Mouse (Mus musculus): ENCODE data around the gene Add1. TPM values are rescaled to one million over a fixed set of nuclear protein-coding genes. Genes with fewer than 3 reads are reported as not detected.

Gene Add1
- 188 and 260 TPM in 2 replicates for total RNA-seq (2014; fragmentation: Nextera tagmentation)
- 170 and 288 TPM in 2 replicates for total RNA-seq (2017)

GRCm38 (mm10) chr5:34573268-34574221 lies at the start of gene Add1:
Gene Add1 (plus strand): TSS chr5:34573664.
- peak; percentile 92 for ATAC-seq (replicated peaks; ENCODE audit: low FRiP score, low TSS enrichment, poor library complexity, severe bottlenecking)

DNA sequence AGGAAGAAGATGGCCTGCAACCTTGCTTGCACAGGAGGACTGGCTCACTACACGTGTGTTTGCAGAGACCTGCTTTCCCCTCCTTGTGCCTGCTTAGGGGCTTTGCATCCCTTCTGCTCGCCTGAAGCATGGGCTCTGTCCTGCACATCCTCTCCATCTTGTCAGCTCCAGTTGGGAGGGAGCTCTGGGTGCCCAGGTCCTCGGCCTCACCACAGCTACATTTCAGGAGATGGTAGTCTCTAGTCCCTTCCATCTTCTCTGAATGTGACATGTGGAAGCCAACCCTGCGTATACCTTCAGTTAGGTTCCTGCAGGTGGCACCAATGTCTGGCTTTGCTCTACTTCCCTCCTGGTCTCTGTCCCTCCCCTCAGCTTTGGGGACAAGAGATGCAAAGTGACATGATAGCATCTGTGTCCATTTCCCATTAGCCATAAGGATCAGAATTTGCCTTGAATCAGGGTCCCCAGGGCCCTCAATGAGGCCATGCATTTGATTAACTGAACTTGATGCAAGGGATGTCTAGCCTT lies 49.4 kb upstream of the Add1 start:
- ATAC-seq (replicated peaks; ENCODE audit: low FRiP score, low TSS enrichment, poor library complexity, severe bottlenecking): no peak

DNA sequence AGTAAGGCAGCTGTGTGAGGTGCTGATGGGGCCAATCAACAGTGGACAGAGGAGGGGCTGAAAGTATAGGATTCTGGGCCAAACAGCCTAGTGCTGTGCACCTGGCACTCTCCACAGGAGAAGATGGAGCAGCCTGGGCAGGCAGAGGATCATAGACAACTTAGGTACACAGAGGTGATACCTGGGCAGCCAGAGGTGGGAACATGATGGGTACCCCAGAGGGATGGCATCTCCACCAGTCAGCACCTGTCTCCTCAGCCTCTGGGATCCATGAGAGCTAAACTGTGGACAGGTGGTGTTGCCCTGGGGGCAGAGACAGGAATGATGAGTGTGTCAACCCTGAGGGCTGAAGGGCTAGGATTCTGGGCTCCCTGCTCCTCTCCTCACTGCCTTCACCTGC lies 49.0 kb upstream of the Add1 start:
- ATAC-seq (replicated peaks; ENCODE audit: low FRiP score, low TSS enrichment, poor library complexity, severe bottlenecking): no peak

DNA sequence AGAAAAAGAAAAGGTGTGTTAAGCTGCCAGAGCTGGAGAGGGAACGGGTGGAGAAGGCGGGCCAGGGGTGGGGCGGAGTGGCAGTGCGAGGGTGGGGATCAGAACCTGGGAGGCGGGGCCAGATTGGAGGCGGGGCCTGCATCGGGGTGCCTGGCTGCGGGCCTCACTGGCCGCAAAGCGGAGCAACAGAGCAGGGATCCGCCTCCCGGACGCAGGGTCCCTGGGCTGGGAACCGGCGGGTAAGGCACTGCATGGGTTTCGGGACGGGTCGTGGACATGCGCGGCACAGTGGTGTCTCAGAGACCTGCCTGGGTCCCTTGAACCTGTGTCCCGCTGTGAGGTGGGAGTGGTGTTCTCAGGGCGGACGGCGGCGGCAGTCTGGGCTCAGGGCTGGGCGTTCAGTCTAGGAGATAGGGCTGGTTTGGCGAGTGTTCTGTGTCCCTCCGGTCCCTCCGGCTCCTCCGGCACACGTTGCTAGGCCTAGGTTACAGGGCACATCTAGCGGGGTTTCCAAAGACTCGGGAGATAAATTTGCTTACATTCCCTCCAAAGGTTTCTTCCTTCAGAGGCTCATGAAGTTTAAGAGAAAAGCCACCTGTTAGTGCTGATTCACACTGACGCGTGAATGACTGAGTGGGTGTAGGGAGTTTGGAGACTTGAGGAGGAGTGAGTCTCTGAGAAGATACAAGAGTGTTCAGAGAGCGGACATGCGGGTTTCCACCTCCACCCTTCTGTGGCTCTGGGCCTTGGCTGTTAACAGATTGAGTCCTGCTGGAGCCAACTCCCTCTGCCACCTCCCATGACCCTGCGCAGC lies 47.6 kb upstream of the Add1 start, which contains the start of gene Sh3bp2:
Sh3bp2 (plus strand) TSS at position 176 of the 814 bp plus-strand sequence.
- ATAC-seq (replicated peaks; ENCODE audit: low FRiP score, low TSS enrichment, poor library complexity, severe bottlenecking): peak; percentile 89

- no peak for ATAC-seq (replicated peaks; ENCODE audit: low FRiP score, low TSS enrichment, poor library complexity, severe bottlenecking)
These were observed 47.0 kb upstream of the Add1 start for GRCm38 (mm10) chr5:34526477-34526775.

GRCm38 (mm10) chr5:34527352-34527751 lies 46.1 kb upstream of the Add1 start:
- no peak for ATAC-seq (replicated peaks; ENCODE audit: low FRiP score, low TSS enrichment, poor library complexity, severe bottlenecking)

DNA sequence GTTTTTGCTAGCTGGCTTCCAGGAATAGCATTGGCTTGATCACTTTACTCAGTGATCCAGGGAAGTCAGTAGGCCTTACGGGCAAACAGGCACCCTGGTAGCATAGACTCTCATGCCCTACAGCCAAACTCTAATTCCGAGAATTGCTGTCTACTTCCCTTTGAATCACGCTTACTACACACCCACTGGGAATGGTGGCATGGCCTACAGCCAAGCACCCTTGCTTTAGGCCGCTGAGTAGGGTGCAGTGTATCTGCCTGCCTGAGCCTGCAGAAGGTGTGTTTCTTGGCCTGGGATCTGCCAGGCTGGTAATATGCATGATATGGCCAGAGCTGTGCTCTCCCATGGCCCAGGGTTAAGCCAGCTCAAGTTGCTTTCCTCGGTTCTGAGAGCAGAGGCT lies 44.7 kb upstream of the Add1 start:
- ATAC-seq (replicated peaks; ENCODE audit: low FRiP score, low TSS enrichment, poor library complexity, severe bottlenecking): no peak

DNA sequence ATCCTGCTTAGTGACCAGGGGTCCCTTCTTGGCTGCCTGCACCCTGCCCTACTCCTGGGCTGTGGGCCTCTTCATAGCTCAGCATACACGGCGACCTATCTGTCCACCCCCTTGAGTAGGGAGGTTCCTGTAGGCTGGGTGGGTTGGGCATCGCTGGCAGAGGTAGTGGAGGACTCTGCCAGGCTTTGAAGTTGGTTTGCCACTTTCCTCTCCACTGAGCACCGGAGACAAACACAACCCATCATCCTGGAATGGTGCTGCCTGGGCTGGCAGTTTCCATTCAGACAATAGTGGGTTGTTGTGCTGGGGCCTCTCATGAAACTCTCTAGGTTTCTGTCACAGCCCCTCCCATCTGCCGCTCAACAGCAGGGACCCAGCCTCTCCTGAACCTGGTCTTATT lies 43.3 kb upstream of the Add1 start:
- ATAC-seq (replicated peaks; ENCODE audit: low FRiP score, low TSS enrichment, poor library complexity, severe bottlenecking): no peak

- no peak for ATAC-seq (replicated peaks; ENCODE audit: low FRiP score, low TSS enrichment, poor library complexity, severe bottlenecking)
These were observed 42.8 kb upstream of the Add1 start for GRCm38 (mm10) chr5:34530687-34531086.

GRCm38 (mm10) chr5:34533066-34533465 lies 40.4 kb upstream of the Add1 start:
- no peak for ATAC-seq (replicated peaks; ENCODE audit: low FRiP score, low TSS enrichment, poor library complexity, severe bottlenecking)

GRCm38 (mm10) chr5:34533820-34534219 lies 39.6 kb upstream of the Add1 start:
- ATAC-seq (replicated peaks; ENCODE audit: low FRiP score, low TSS enrichment, poor library complexity, severe bottlenecking): no peak

- ATAC-seq (replicated peaks; ENCODE audit: low FRiP score, low TSS enrichment, poor library complexity, severe bottlenecking): no peak
These were observed 38.5 kb upstream of the Add1 start for GRCm38 (mm10) chr5:34534776-34535581.

- no peak for ATAC-seq (replicated peaks; ENCODE audit: low FRiP score, low TSS enrichment, poor library complexity, severe bottlenecking)
These were observed 37.6 kb upstream of the Add1 start for GRCm38 (mm10) chr5:34535831-34536230.

DNA sequence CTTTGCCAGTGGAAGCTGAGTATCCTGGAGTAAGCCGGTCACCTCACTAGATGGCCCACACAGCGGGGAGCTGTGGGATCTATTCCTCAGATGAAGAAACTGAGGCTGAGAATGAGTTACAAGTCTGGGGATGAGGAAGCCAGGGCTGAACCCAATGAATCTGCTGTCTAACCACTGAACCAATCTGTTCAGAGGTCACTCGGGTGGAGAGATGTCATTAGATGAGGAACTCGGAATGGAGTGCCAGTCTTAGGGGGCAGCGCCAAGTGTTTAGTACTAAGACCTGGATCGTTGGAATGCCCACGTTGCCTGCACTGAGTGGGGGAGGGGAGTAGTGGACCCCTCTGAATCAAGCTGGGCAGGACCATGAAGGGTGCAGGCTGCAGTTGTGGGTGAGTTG lies 35.4 kb upstream of the Add1 start:
- no peak for ATAC-seq (replicated peaks; ENCODE audit: low FRiP score, low TSS enrichment, poor library complexity, severe bottlenecking)

DNA sequence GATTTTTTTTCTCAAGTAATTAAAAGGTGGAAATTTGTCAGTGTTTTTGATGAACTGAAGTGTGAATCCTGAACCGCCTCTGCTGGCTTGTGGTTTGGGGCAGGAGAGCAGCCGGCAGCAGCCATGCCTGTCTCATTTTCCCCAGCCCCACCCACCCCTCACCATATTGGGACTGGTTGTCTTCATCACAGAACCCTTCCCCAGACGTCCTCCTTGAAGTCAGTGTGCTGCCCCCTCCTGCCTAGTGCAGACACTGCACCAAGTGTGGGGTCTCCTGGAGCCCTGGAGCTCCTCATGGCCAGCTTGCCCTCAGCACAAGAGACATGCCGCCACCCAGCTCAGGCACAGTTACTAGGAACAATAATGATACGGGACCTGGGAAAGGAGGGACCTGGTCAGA lies 34.9 kb upstream of the Add1 start:
- peak; percentile 60; the same call in 1 of the 2 replicates for ATAC-seq (replicated peaks; ENCODE audit: low FRiP score, low TSS enrichment, poor library complexity, severe bottlenecking)

DNA sequence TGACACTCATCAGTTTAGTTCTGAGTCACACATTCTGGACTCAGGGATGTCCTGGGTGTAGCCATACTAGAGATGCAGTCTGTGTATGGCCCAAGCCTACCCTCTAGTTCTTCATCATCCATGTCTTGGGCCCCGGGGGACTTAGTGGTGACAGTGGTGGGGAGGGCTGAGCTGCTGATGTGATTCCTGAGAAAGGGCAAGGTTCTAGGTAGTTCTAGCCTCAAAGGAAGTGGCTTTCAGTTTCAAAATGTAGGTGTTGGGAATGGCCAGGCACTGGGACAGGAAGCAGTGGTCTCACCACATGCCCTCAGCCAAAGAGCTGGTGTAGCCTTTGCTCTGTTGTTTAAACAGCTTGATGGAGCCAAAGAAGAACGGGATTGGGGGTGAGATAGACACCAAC lies 34.3 kb upstream of the Add1 start:
- ATAC-seq (replicated peaks; ENCODE audit: low FRiP score, low TSS enrichment, poor library complexity, severe bottlenecking): no peak

- no peak for ATAC-seq (replicated peaks; ENCODE audit: low FRiP score, low TSS enrichment, poor library complexity, severe bottlenecking)
These were observed 31.3 kb upstream of the Add1 start for GRCm38 (mm10) chr5:34542166-34542565.

DNA sequence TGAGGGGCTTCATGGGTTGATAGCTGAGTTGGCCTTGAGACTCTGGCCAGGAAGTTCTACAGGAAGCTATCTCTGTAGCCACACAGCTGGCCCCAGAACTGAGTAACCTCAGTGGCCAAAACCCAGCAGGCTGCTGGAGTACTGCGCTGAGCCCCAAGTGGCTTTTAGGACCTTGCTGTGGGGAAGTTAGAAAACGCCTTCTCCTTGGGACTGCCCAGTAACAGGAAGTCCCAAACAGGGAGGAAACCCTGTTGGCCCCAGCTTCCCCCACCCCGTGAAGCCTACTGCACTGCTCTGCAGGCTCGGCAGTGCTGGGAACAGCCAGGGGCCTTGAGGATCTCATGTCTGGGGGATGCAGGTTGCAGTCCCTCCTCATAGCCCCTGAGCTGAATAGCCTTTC lies 30.4 kb upstream of the Add1 start:
- ATAC-seq (replicated peaks; ENCODE audit: low FRiP score, low TSS enrichment, poor library complexity, severe bottlenecking): no peak

GRCm38 (mm10) chr5:34547410-34547809 lies 26.1 kb upstream of the Add1 start:
- peak; percentile 74 for ATAC-seq (replicated peaks; ENCODE audit: low FRiP score, low TSS enrichment, poor library complexity, severe bottlenecking)

Measured in megakaryocyte-erythroid progenitor cell, adult 5-6 weeks (primary cell).